Mouse (Mus musculus) liver, embryonic 11.5 days (tissue): ENCODE measurements around the gene Gm38431. TPM values are rescaled to one million over a fixed set of nuclear protein-coding genes. Genes with fewer than 3 reads are reported as not detected.

Experiments used
- ATAC-seq: fragments of 200-750 bp; cut with Nextera tagmentation; replicated peaks from 2 replicates; pipeline ENCODE4 v1.8.0; 2017; ENCODE audit warnings: moderate number of reproducible peaks, mild to moderate bottlenecking, moderate TSS enrichment, moderate library complexity; ENCODE audit not compliant: low FRiP score
- DNase-seq: peaks from one replicate; pipeline ENCODE4 v3.0.0-alpha.2; 2017; ENCODE audit warnings: low spot score
- H3K27ac ChIP-seq: fragments of 300-500 bp; sonication (generic); 2 replicates; pipeline ENCODE4 v1.5.1; 2014; ENCODE audit warnings: mild to moderate bottlenecking, low read depth, low read length, control low read depth
- H3K27me3 ChIP-seq: fragments of 300-500 bp; sonication (generic); replicated peaks from 2 replicates; pipeline ENCODE4 v1.6.1; 2014; ENCODE audit warnings: low read length, mixed read lengths; ENCODE audit not compliant: control insufficient read depth, insufficient read depth
- H3K36me3 ChIP-seq: fragments of 300-500 bp; sonication (generic); 2 replicates; pipeline ENCODE4 v1.6.1; 2014; ENCODE audit warnings: mild to moderate bottlenecking, low read length, moderate library complexity, mixed read lengths; ENCODE audit not compliant: control insufficient read depth, insufficient read depth
- H3K4me1 ChIP-seq: fragments of 300-500 bp; sonication (generic); replicated peaks from 2 replicates; pipeline ENCODE4 v1.6.1; 2014; ENCODE audit warnings: low read length, mixed read lengths; ENCODE audit not compliant: control insufficient read depth, insufficient read depth
- H3K4me2 ChIP-seq: fragments of 300-500 bp; sonication (generic); 2 replicates; pipeline ENCODE4 v1.6.1; 2014; ENCODE audit warnings: mild to moderate bottlenecking, control low read depth, moderate library complexity
- H3K4me3 ChIP-seq: fragments of 300-500 bp; sonication (generic); 2 replicates; pipeline ENCODE4 v1.5.1; 2014; ENCODE audit warnings: low read depth, low read length, control low read depth
- H3K9ac ChIP-seq: fragments of 300-500 bp; sonication (generic); 2 replicates; pipeline ENCODE4 v1.6.1; 2014; ENCODE audit warnings: low read depth, low read length, control low read depth
- H3K9me3 ChIP-seq: fragments of 300-500 bp; sonication (generic); 2 replicates; pipeline ENCODE4 v1.6.1; 2016; ENCODE audit warnings: low read length, inconsistent platforms, mixed read lengths; ENCODE audit not compliant: control insufficient read depth
- WGBS: fragments of 180-500 bp; shearing (Covaris S2); extraction: QIAGEN DNeasy Blood & Tissue Kit; methylation state at CpG from one replicate; pipeline ENCODE4 v1.1.7; 2014; 5-methylcytosine and 5-hydroxymethylcytosine counted together
- polyA plus RNA-seq: library from polyadenylated mRNA; unstranded; fragments of >200 nt; fragmentation: Nextera tagmentation; extraction: Ambion mirVana; gene quantifications from 2 replicates; pipeline ENCODE4 v1.2.1, GENCODE M21; 2014

Gm38431 gene
- polyA plus RNA-seq, 1 experiment from 2014 or later = 4.3 TPM

DNA sequence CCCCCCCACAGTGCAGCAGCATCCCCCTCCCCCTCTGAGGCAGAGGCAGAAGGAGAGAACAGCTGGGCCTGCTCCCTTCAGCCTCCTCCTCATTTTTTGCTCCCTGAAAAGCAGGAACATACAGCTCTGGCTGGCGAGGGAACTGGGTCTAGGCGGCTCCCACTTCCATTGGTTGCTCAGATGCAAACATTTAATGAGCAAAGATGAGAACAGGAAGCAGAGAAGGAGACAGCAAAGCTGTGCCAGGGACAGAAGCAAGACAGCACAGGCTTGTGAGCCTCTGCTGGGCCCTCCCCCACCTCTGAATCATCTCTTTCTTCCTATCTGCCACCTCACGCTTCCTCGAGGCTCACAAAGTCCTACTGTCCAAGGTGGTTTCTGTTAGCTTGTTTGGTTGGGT is 50.5 kb downstream of the Gm38431 start:
- Histone ChIP-seq H3K36me3 (no peaks in the 10 kb centered on the region), H3K4me3 (no peak overlapping the region), H3K27me3 (peaks cover 29% of the 10 kb centered on the region), H3K27ac (no peak overlapping the region), H3K4me1 (peaks cover 29% of the 10 kb centered on the region), H3K9ac (no peak overlapping the region), H3K4me2 (no peak overlapping the region), H3K9me3 (peaks cover 3% of the 10 kb centered on the region; the same call in 1 of the 2 replicates)
- ATAC-seq = no peak
- DNase-seq = no peak
- 46% methylated on average over 4 of the region's 4 CpGs for WGBS

DNA sequence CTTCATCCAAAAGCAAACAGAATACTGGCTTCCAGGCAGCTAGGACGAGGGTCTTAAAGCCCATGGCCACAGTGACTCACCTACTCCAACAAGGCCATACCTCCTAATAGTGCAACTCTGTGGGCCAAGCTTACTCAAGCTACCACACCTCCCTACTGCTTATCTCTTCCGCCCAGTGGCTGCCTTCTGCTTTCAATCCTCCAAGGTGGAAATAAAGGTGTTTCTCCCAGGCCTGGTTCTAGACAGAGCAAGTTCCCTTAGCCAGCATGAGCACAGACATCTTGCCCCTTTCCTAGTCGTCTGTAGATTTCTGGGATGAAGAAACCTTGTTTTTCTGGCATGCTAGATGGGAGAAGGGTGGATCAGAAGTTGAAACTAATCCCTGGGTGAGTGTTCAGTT is 52.0 kb downstream of the Gm38431 start:
- Histone ChIP-seq H3K4me2 (0 out of 2 replicates have a peak overlapping the region, but pooled peaks have one; percentile 5), H3K27me3 (peaks cover 44% of the 10 kb centered on the region), H3K4me3 (no peak overlapping the region), H3K9ac (no peak overlapping the region), H3K9me3 (peaks cover 3% of the 10 kb centered on the region; the same call in 1 of the 2 replicates), H3K4me1 (peaks cover 31% of the 10 kb centered on the region), H3K27ac (no peak overlapping the region), H3K36me3 (no peaks in the 10 kb centered on the region)
- DNase-seq (no peak), ATAC-seq (peak; percentile 78)
- 57% methylated on average over 3 of the region's 3 CpGs for WGBS

DNA sequence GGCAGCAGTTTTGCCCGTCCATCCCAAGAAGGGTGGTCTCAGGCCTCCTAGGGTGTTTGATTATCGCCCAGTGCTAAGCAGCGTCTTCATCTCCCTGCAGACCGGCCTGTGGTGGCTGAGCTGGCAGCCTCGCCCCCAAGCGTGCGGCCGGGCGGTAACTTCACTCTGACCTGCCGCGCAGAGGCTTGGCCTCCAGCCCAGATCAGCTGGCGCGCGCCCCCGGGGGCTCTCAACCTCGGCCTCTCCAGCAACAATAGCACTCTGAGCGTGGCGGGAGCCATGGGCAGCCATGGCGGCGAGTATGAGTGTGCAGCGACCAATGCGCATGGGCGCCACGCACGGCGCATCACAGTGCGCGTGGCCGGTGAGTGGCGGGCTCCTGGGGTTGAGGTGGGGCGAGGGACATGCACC is 54.3 kb downstream of the Gm38431 start:
- Histone ChIP-seq H3K27me3 (peaks cover 66% of the 10 kb centered on the region), H3K4me3 (peak overlapping the region; percentile 26), H3K36me3 (no peaks in the 10 kb centered on the region), H3K9me3 (peaks cover 3% of the 10 kb centered on the region; the same call in 1 of the 2 replicates), H3K27ac (no peak overlapping the region), H3K4me2 (peak overlapping the region; percentile 59), H3K9ac (no peak overlapping the region), H3K4me1 (peaks cover 39% of the 10 kb centered on the region)
- no peak for ATAC-seq
- WGBS = 6% methylated on average over 31 of the region's 31 CpGs
- DNase-seq = no peak

DNA sequence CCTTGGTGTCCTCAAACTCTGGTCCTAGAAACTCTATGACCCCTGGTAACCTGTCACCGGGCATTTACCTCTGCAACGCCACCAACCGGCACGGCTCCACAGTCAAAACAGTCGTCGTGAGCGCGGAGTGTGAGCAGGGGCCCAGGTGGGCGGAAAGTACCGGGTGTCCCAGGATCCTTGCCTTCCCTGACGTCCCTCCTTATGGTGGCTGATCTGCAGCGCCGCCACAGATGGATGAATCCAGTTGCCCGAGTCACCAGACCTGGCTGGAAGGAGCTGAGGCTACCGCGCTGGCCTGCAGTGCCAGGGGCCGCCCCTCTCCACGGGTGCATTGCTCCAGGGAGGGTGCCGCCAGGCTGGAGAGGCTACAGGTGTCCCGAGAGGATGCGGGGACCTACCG is 55.1 kb downstream of the Gm38431 start:
- Histone ChIP-seq H3K9ac (no peak overlapping the region), H3K4me3 (0 out of 2 replicates have a peak overlapping the region, but pooled peaks have one; percentile 1), H3K36me3 (no peaks in the 10 kb centered on the region), H3K27ac (no peak overlapping the region), H3K27me3 (peaks cover 74% of the 10 kb centered on the region), H3K9me3 (peaks cover 3% of the 10 kb centered on the region; the same call in 1 of the 2 replicates), H3K4me2 (no peak overlapping the region; the same call in 1 of the 2 replicates), H3K4me1 (peaks cover 47% of the 10 kb centered on the region)
- no peak for ATAC-seq
- no peak for DNase-seq
- WGBS = 4% methylated on average over 22 of the region's 22 CpGs

DNA sequence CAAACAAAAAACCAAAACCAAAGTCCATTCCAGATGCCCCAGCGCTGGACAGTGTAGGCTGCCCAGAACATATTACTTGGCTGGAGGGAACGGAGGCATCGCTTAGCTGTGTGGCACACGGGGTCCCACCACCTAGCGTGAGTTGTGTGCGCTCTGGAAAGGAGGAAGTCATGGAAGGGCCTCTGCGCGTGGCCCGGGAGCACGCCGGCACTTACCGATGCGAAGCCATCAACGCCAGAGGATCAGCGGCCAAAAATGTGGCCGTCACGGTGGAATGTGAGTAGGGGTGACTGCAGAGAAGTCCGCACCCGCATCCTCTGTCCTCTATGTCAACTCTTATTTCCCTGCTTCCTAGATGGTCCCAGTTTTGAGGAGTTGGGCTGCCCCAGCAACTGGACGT is 55.6 kb downstream of the Gm38431 start:
- no peak for ATAC-seq

DNA sequence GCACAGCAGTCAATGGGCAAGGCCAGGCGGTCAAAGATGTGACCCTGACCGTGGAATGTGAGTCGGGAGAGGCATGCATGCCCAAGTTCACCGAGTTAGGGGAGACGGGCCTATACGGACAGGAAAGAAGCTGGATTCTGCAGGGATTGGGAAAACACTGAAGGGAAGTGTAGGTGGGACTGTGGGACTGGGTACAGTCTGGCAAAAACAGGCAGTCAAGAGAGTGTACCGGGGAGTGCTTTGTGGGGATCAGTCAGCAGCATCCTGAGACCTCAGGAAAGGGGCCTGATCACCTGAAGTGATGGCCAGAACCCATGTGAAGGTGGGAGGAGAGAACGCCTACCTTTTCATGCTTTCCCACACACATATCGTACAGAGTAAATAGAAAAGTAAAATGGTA is 56.2 kb downstream of the Gm38431 start:
- H3K9me3 ChIP-seq = peaks cover 3% of the 10 kb centered on the region; the same call in 1 of the 2 replicates
- H3K36me3 ChIP-seq = no peaks in the 10 kb centered on the region
- peaks cover 76% of the 10 kb centered on the region for H3K27me3 ChIP-seq
- H3K4me3 ChIP-seq = no peak overlapping the region; the same call in 1 of the 2 replicates
- DNase-seq (no peak), ATAC-seq (no peak)
- H3K27ac ChIP-seq = no peak overlapping the region
- H3K4me1 ChIP-seq = peaks cover 47% of the 10 kb centered on the region
- no peak overlapping the region for H3K9ac ChIP-seq
- H3K4me2 ChIP-seq = no peak overlapping the region
- WGBS = 34% methylated on average over 9 of the region's 9 CpGs

More for the DNA sequence above, 55.6 kb downstream of the Gm38431 start:
- H3K36me3 ChIP-seq = no peaks in the 10 kb centered on the region
- peaks cover 50% of the 10 kb centered on the region for H3K4me1 ChIP-seq
- H3K4me3 ChIP-seq = 0 out of 2 replicates have a peak overlapping the region, but pooled peaks have one; percentile 1
- no peak overlapping the region for H3K4me2 ChIP-seq
- no peak overlapping the region for H3K9ac ChIP-seq
- no peak overlapping the region for H3K27ac ChIP-seq
- 13% methylated on average over 20 of the region's 20 CpGs for WGBS
- no peak for DNase-seq
- H3K9me3 ChIP-seq = peaks cover 3% of the 10 kb centered on the region; the same call in 1 of the 2 replicates
- peaks cover 76% of the 10 kb centered on the region for H3K27me3 ChIP-seq

DNA sequence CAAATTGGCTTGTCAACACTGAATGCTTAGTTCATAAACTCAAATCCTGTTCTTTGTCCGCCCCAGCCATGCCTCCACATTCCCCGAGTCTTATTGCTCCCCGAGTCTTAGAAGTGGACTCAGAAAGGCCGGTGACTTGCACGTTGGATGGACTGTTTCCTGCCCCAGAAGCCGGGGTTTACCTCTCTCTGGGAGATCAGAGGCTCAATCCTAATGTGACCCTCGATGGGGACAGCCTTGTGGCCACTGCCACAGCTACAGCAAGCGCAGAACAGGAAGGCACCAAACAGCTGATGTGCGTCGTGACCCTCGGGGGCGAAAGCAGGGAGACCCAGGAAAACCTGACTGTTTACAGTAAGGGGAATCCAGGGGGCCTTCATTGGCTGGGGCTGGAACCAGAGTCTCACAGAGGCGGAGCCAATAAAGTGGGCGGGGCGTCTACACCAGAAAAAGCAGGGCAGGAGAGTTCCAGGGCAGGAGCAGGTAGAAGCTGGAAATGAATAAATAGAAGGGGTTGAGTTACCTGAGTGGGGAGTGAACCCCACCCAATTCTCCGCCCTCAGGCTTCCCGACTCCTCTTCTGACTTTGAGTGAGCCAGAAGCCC is 57.2 kb downstream of the Gm38431 start:
- WGBS = 7% methylated on average over 17 of the region's 17 CpGs
- Histone ChIP-seq H3K27ac (no peak overlapping the region), H3K4me3 (no peak overlapping the region), H3K27me3 (peaks cover 76% of the 10 kb centered on the region), H3K4me1 (peaks cover 42% of the 10 kb centered on the region), H3K4me2 (peak overlapping the region; percentile 7), H3K36me3 (no peaks in the 10 kb centered on the region), H3K9me3 (peaks cover 3% of the 10 kb centered on the region; the same call in 1 of the 2 replicates), H3K9ac (no peak overlapping the region)
- no peak for ATAC-seq
- DNase-seq = peak; percentile 57

DNA sequence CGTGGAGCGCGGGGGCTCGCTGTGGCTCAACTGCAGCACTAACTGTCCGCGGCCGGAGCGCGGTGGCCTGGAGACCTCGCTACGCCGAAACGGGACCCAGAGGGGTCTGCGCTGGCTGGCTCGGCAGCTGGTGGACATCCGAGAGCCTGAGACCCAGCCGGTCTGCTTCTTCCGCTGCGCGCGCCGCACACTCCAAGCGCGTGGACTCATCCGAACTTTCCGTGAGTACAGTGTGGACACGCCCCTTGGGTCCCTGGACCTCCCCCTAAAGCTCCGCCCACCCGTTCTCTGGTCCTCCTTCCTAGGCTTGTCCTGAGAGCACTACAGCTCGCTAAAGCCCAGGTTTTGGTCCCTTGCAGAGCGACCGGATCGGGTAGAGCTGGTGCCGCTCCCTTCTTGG is 58.7 kb downstream of the Gm38431 start:
- peak overlapping the region; percentile 65 for H3K4me3 ChIP-seq
- peak; percentile 56 for ATAC-seq
- no peaks in the 10 kb centered on the region for H3K9me3 ChIP-seq
- peaks cover 48% of the 10 kb centered on the region for H3K4me1 ChIP-seq
- peaks cover 65% of the 10 kb centered on the region for H3K27me3 ChIP-seq
- peak overlapping the region; percentile 100 for H3K4me2 ChIP-seq
- DNase-seq = peak; percentile 86
- H3K9ac ChIP-seq = peak overlapping the region; percentile 42
- WGBS = under 1% methylated on average over 34 of the region's 34 CpGs
- no peak overlapping the region for H3K27ac ChIP-seq
- H3K36me3 ChIP-seq = no peaks in the 10 kb centered on the region

DNA sequence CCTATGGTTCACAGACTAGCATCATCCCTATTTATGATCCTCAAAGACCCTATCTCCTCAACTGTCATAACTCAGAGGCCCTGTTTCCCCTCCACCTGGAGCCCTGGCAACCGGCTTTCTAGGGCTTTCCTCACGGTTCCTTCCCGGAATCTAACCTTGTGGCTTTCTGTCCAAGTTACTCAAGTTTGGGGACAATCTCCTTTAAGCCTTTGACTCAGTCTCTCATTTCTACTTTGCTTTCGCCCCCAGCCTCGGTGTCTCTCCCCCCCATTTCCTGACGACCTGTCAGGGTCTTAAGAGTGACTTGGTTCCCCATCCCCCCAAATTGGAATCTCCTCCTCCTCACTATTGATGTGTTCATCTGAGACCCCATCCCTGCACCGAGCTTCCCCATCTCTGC is 59.3 kb downstream of the Gm38431 start:
- Histone ChIP-seq H3K36me3 (no peaks in the 10 kb centered on the region), H3K4me1 (peaks cover 48% of the 10 kb centered on the region), H3K9ac (peak overlapping the region; percentile 48; the same call in 1 of the 2 replicates), H3K4me3 (peak overlapping the region; percentile 65), H3K9me3 (no peaks in the 10 kb centered on the region), H3K27ac (no peak overlapping the region), H3K27me3 (peaks cover 59% of the 10 kb centered on the region), H3K4me2 (peak overlapping the region; percentile 100)
- 4% methylated on average over 7 of the region's 7 CpGs for WGBS
- ATAC-seq (no peak), DNase-seq (no peak)
